Mouse (Mus musculus) heart, postnatal 0 days (tissue): ENCODE measurements around the gene Nolc1. TPM values are rescaled to one million over a fixed set of nuclear protein-coding genes. Genes with fewer than 3 reads are reported as not detected.

Experiments used
- ATAC-seq: fragments of 200-750 bp; cut with Nextera tagmentation; 2 replicates; pipeline ENCODE4 v1.8.0; 2017; ENCODE audit warnings: low read depth, moderate number of reproducible peaks, moderate library complexity; ENCODE audit not compliant: insufficient read depth
- DNase-seq: peaks from one replicate; pipeline ENCODE4 v3.0.0-alpha.2; 2016; ENCODE audit warnings: low spot score
- H3K27ac ChIP-seq: fragments of 300-500 bp; sonication (generic); 2 replicates; pipeline ENCODE4 v1.5.1; 2014; ENCODE audit warnings: low read depth, mild to moderate bottlenecking
- H3K27me3 ChIP-seq: fragments of 300-500 bp; sonication (generic); 2 replicates; pipeline ENCODE4 v1.6.1; 2014; ENCODE audit warnings: low read length, mixed read lengths; ENCODE audit not compliant: control insufficient read depth, insufficient read depth
- H3K36me3 ChIP-seq: fragments of 300-500 bp; sonication (generic); replicated peaks from 2 replicates; pipeline ENCODE4 v1.6.1; 2014; ENCODE audit warnings: low read length, mixed read lengths; ENCODE audit not compliant: control insufficient read depth, insufficient read depth
- H3K4me1 ChIP-seq: fragments of 300-500 bp; sonication (generic); 2 replicates; pipeline ENCODE4 v1.6.1; 2014; ENCODE audit warnings: antibody characterized with exemption; ENCODE audit not compliant: control insufficient read depth, insufficient read depth
- H3K4me2 ChIP-seq: fragments of 300-500 bp; sonication (generic); 2 replicates; pipeline ENCODE4 v1.6.1; 2014; ENCODE audit warnings: low read depth, mild to moderate bottlenecking, low read length, moderate library complexity
- H3K4me3 ChIP-seq: fragments of 300-500 bp; sonication (generic); 2 replicates; pipeline ENCODE4 v1.5.1; 2014; ENCODE audit warnings: low read depth, low read length
- H3K9ac ChIP-seq: fragments of 300-500 bp; sonication (generic); replicated peaks from 2 replicates; pipeline ENCODE4 v1.6.1; 2014; ENCODE audit warnings: low read depth, low read length, mixed read lengths
- H3K9me3 ChIP-seq: fragments of 300-500 bp; sonication (generic); replicated peaks from 2 replicates; pipeline ENCODE4 v1.6.1; 2016; ENCODE audit warnings: low read length; ENCODE audit not compliant: control insufficient read depth
- CTCF ChIP-seq: IDR thresholded peaks from 2 replicates; pipeline ENCODE4 v1.5.1; 2016; ENCODE audit warnings: antibody characterized with exemption, control low read depth, low read depth
- EP300 ChIP-seq: IDR thresholded peaks from 2 replicates; pipeline ENCODE4 v1.6.1; 2016; ENCODE audit warnings: antibody characterized with exemption, low read depth
- whole genome bisulfite sequencing: fragments of 180-500 bp; shearing (Covaris S2); extraction: QIAGEN DNeasy Blood & Tissue Kit; methylation state at CpG from one replicate; pipeline ENCODE4 v1.1.7; 2014; 5-methylcytosine and 5-hydroxymethylcytosine counted together
- polyA plus RNA-seq: library from polyadenylated mRNA; unstranded; fragments of >200 nt; fragmentation: Nextera tagmentation; extraction: Ambion mirVana; gene quantifications from 2 replicates; pipeline ENCODE4 v1.2.1, GENCODE M21; 2015
- total RNA-seq: library from RNA; depleted of rRNA; stranded (reverse); fragments of >200 nt; gene quantifications from 2 replicates; pipeline ENCODE4 v1.2.3, GENCODE M21; 2014; ENCODE audit warnings: low replicate concordance

Nolc1 gene
- total and polyA plus RNA-seq, 2 experiments from 2014 or later, result 19.7 to 28.1 TPM

GRCm38 (mm10) chr19:46044993-46045695 is 30.5 kb upstream of the Nolc1 start, which contains the start of gene Ldb1:
Gene Ldb1, minus strand, starts transcription at chr19:46045214.
- WGBS, result under 1% methylated on average over 72 of the region's 84 CpGs

GRCm38 (mm10) chr19:46045696-46046311 is 29.9 kb upstream of the Nolc1 start:
- peak overlapping the region; percentile 98 for H3K4me3 ChIP-seq
- 3% methylated on average over 7 of the region's 7 CpGs for WGBS
- no peaks in the 10 kb centered on the region for H3K27me3 ChIP-seq
- peak overlapping the region; percentile 98 for H3K9ac ChIP-seq
- peak overlapping the region; percentile 99 for H3K27ac ChIP-seq
- H3K9me3 ChIP-seq, result no peaks in the 10 kb centered on the region
- DNase-seq (peak; percentile 87), ATAC-seq (peak; percentile 18)
- H3K4me1 ChIP-seq, result peaks cover 38% of the 10 kb centered on the region
- peak overlapping the region; percentile 96 for H3K4me2 ChIP-seq
- no peak; the same call in 1 of the 2 replicates for TF ChIP-seq EP300
- TF ChIP-seq CTCF, result 0 out of 2 replicates have a peak, but pooled peaks have one; percentile 2
- no peaks in the 10 kb centered on the region for H3K36me3 ChIP-seq

More at GRCm38 (mm10) chr19:46044993-46045695, 30.5 kb upstream of the Nolc1 start, which contains the start of gene Ldb1:
- Histone ChIP-seq H3K36me3 (no peaks in the 10 kb centered on the region), H3K9me3 (no peaks in the 10 kb centered on the region), H3K27me3 (no peaks in the 10 kb centered on the region), H3K4me2 (peak within 1 kb of the TSS; percentile 96), H3K4me1 (peaks cover 45% of the 10 kb centered on the region), H3K27ac (peak within 1 kb of the TSS; percentile 99), H3K9ac (peak within 1 kb of the TSS; percentile 98), H3K4me3 (peak within 1 kb of the TSS; percentile 98)
- peak; percentile 90 for DNase-seq
- TF ChIP-seq EP300 (0 out of 2 replicates have a peak, but pooled peaks have one; percentile 14), CTCF (no peak)
- peak; percentile 81 for ATAC-seq

GRCm38 (mm10) chr19:46046621-46047025 is 29.0 kb upstream of the Nolc1 start:
- WGBS, result 3% methylated on average over 10 of the region's 10 CpGs
- 0 out of 2 replicates have a peak overlapping the region, but pooled peaks have one; percentile 98 for H3K4me3 ChIP-seq
- no peaks in the 10 kb centered on the region for H3K9me3 ChIP-seq
- peak overlapping the region; percentile 96 for H3K4me2 ChIP-seq
- H3K9ac ChIP-seq, result no peak overlapping the region
- H3K27ac ChIP-seq, result peak overlapping the region; percentile 99
- no peak for TF ChIP-seq EP300
- TF ChIP-seq CTCF, result peak; percentile 21
- H3K27me3 ChIP-seq, result no peaks in the 10 kb centered on the region
- DNase-seq (peak; percentile 29), ATAC-seq (no peak)
- no peaks in the 10 kb centered on the region for H3K36me3 ChIP-seq
- peaks cover 30% of the 10 kb centered on the region for H3K4me1 ChIP-seq

- 74% methylated on average over 2 of the region's 2 CpGs for WGBS
- H3K4me1 ChIP-seq, result peaks cover 23% of the 10 kb centered on the region
- no peaks in the 10 kb centered on the region for H3K36me3 ChIP-seq
- no peak for ATAC-seq
- TF ChIP-seq EP300, result no peak
- TF ChIP-seq CTCF, result no peak
- no peak overlapping the region for H3K4me2 ChIP-seq
- H3K9me3 ChIP-seq, result no peaks in the 10 kb centered on the region
- no peak overlapping the region for H3K9ac ChIP-seq
- no peak overlapping the region for H3K27ac ChIP-seq
- no peak for DNase-seq
- no peak overlapping the region for H3K4me3 ChIP-seq
- H3K27me3 ChIP-seq, result no peaks in the 10 kb centered on the region
Measured at GRCm38 (mm10) chr19:46047426-46047825, 28.2 kb upstream of the Nolc1 start.

- Histone ChIP-seq H3K27ac (no peak overlapping the region), H3K9me3 (no peaks in the 10 kb centered on the region), H3K27me3 (no peaks in the 10 kb centered on the region), H3K4me2 (no peak overlapping the region), H3K4me1 (peaks cover 11% of the 10 kb centered on the region; the same call in 1 of the 2 replicates), H3K4me3 (no peak overlapping the region), H3K9ac (no peak overlapping the region), H3K36me3 (no peaks in the 10 kb centered on the region)
- no peak for TF ChIP-seq EP300
- no peak for TF ChIP-seq CTCF
- 58% methylated on average over 4 of the region's 4 CpGs for WGBS
- DNase-seq (no peak), ATAC-seq (no peak)
Measured at GRCm38 (mm10) chr19:46049129-46049528, 26.5 kb upstream of the Nolc1 start.
